Mouse (Mus musculus): ENCODE data around the gene Pramef17.
"Not testable (repeated sequence)": the region's sequence is repeated elsewhere in the genome, so short reads cannot be mapped to it uniquely, and the experiment has no call there.

The Pramef17 gene

DNA sequence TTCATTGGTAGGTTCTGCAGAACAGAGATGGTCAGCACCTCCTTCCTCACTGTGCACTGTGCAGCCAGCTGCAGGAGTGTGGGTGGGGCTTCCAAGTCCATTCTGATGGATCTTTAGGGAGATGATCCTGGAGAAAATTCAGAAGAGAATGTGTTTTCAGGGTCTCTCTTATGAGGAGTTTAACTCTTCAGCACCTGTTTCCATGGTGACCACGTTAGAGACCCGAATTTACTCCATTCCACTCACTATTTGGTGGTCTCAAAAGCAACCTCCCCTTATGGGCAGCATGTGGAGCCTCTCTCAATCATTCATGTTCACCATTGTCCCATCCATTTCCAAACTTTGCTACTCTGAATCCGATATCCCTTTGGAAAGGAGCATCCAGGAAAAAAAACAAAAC, at the start of gene Pramef17:
Pramef17 (minus strand) TSS at position 101 of the 400 bp plus-strand sequence.
- DNase-seq: not testable (repeated sequence)

DNA sequence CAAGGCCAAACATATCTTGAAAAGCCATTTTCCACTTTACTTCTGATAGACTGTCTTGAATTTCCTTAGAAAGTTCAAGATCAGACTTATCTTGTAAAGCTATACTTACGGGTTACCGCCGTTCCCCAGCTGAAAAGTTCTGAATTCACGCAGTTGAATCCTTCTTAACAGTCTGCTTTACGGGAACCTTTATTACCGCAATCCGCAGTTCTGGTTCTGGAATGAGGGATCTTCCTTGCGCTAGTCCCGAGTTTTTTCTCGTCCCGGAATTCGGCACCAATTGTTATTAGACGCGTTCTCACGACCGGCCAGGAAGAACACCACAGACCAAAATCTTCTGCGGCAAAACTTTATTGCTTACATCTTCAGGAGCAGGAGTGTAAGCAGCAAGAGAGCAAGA, 6.0 kb downstream of the Pramef17 start:
- peak; percentile 25 to 49 for DNase-seq

DNA sequence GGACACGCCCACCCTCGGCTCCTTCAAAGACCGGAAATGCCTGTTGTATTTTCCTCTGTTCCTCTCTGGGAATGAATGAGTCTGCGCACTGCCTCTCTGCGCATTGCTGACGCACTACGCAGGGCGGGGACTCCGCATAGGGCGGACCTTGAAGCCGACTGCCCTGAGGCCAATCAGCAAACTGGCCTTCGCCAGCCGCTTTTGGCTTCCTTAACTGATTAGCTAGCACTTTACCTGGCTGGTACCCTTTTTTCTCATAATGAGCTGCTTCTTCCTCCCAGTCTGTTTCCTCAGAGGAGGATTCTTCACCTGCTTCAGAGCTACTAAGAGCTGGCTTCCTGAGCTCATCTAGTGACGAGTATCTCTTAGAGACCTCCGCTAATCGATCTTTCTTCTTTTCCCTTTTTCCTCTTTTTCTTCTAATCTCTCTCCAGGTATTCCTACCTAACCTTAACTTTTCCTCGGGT, 6.7 kb downstream of the Pramef17 start:
- peak; percentile 4 to 34 for DNase-seq

DNA sequence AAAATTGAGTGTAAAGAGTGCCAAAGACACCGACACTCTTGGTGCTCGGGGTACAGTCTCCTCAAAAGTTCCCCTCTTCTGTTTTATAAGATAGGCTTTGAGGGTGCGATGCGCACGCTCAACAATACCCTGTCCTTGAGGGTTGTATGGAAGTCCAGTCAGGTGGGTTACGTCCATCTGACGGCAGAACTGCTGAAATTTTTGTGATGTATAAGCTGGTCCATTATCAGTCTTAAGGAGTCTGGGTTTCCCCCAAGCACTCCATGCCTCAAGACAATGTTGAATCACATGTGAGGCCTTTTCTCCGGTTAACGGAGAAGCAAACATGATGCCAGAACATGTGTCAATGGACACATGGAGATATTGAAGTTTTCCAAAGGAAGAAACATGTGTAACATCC, 8.4 kb downstream of the Pramef17 start:
- peak; percentile 10 to 23 for DNase-seq

DNA sequence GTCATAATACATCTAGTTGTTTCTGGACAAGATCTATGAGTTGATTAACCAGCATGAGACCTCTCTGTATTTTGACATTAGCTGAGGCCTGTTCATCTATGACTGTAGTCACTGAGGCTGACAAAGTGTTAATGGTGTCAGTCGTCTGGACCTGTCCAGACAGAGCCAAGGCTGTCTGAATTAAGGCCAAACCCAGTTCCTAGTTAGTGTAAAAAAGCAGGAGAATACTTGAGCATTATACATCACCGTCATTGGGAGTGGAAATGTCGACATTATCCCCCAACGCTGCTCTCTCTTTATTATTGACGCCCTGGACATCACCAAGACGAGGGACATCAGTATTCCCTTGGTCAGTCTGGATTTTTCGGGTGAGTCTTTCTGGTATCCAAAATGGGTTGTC, 9.0 kb downstream of the Pramef17 start:
- peak in 1 of 2 experiments; percentile 9 for DNase-seq

DNA sequence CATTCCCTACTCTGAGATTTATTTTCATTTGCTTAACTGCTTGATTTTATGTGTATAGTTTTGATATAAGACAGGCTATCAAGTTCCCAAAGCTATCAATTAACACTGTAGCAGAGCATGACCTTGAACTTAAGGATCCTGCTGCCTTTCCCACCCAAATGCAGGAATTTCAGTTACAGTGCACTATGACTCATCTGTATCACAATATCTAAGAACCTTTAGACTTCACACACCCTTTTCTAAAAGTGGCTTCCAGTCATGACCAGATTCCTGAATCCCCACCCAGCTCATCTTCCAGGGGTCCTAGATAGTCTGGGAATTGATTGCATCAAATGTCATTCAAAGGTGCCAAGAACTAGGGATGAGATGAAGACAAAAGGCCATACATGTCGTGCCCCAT, 10.7 kb downstream of the Pramef17 start:
- not testable (repeated sequence) for DNase-seq

DNA sequence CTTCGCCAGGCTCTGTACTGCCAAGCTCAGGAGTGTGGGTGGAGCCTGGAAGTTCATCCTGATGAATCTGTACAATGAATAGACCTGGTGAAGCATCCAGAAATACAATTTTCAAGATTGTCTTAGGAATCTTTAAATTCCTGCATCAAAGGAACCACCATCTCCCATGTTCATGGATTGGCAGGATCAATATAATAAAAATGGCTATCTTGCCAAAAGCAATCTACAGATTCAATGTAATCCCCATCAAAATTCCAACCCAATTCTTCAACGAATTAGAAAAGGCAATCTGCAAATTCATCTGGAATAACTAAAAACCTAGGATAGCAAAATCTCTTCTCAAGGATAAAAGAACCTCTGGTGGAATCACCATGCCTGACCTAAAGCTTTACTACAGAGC, 27.3 kb downstream of the Pramef17 start, which contains the start of gene Gm13101:
Gm13101 (minus strand) TSS at position 101 of the 400 bp plus-strand sequence.
- DNase-seq: not testable (repeated sequence)

DNA sequence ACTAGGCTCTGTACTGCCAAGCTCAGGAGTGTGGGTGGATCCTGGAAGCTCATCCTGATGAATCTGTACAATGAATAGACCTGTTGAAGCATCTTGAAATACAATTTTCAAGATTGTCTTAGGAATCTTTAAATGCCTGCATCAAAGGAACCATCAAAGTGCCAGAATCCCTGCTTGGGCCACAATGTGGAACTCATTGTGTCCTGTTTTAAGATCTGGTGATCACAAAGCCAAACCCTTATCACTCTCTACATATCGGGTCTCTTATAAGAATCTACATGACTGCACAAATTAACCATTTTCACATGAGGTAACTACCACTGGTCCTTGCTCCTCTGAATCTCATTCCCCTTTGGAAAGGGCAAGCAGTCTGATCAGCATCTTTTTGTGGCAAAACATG, 43.3 kb downstream of the Pramef17 start, which contains the start of gene Pramef25:
Pramef25 (minus strand) TSS at position 101 of the 400 bp plus-strand sequence.
- not testable (repeated sequence) for DNase-seq

Data from cerebellum, postnatal 36 days (tissue).